Mouse (Mus musculus) kidney, embryonic 14.5 days (tissue): ENCODE measurements around the gene Ring1. TPM values are rescaled to one million over a fixed set of nuclear protein-coding genes. Genes with fewer than 3 reads are reported as not detected.

Source experiments
- ATAC-seq: fragments of 200-750 bp; cut with Nextera tagmentation; 2 replicates; pipeline ENCODE4 v1.8.0; 2017; ENCODE audit warnings: moderate number of reproducible peaks, mild to moderate bottlenecking, moderate TSS enrichment, moderate library complexity; ENCODE audit not compliant: low FRiP score, low TSS enrichment
- H3K27ac ChIP-seq: fragments of 300-500 bp; sonication (generic); 2 replicates; pipeline ENCODE4 v1.5.1; 2014; ENCODE audit warnings: low read depth, mild to moderate bottlenecking, low read length, moderate library complexity, mixed read lengths
- H3K27me3 ChIP-seq: fragments of 300-500 bp; sonication (generic); 2 replicates; pipeline ENCODE4 v1.6.1; 2014; ENCODE audit warnings: mild to moderate bottlenecking, low read length; ENCODE audit not compliant: control insufficient read depth, insufficient read depth
- H3K36me3 ChIP-seq: fragments of 300-500 bp; sonication (generic); 2 replicates; pipeline ENCODE4 v1.6.1; 2014; ENCODE audit warnings: low read length, mixed read lengths; ENCODE audit not compliant: control insufficient read depth, insufficient read depth
- H3K4me1 ChIP-seq: fragments of 300-500 bp; sonication (generic); 2 replicates; pipeline ENCODE4 v1.6.1; 2014; ENCODE audit warnings: low read length, mixed read lengths; ENCODE audit not compliant: control insufficient read depth, insufficient read depth
- H3K4me2 ChIP-seq: fragments of 300-500 bp; sonication (generic); replicated peaks from 2 replicates; pipeline ENCODE4 v1.6.1; 2014; ENCODE audit warnings: low read depth, mild to moderate bottlenecking, low read length
- H3K4me3 ChIP-seq: fragments of 300-500 bp; sonication (generic); 2 replicates; pipeline ENCODE4 v1.5.1; 2014; ENCODE audit warnings: mild to moderate bottlenecking, low read length
- H3K9ac ChIP-seq: fragments of 300-500 bp; sonication (generic); 2 replicates; pipeline ENCODE4 v1.6.1; 2014; ENCODE audit warnings: low read depth, mild to moderate bottlenecking, low read length, moderate library complexity
- H3K9me3 ChIP-seq: fragments of 300-500 bp; sonication (generic); 2 replicates; pipeline ENCODE4 v1.6.1; 2016; ENCODE audit warnings: low read length; ENCODE audit not compliant: control insufficient read depth
- WGBS: fragments of 180-500 bp; shearing (Covaris S2); extraction: QIAGEN DNeasy Blood & Tissue Kit; methylation state at CpG from one replicate; pipeline ENCODE4 v1.1.7; 2014; 5-methylcytosine and 5-hydroxymethylcytosine counted together
- microRNA counts: library from miRNA; unstranded; fragments of <30 nt; microRNA quantifications from one replicate; lab custom pipeline; 2017
- microRNA-seq: library from miRNA; unstranded; fragments of <30 nt; microRNA quantifications from one replicate; pipeline ENCODE4, GENCODE M21; 2016
- polyA plus RNA-seq: library from polyadenylated mRNA; unstranded; fragments of >200 nt; fragmentation: Nextera tagmentation; extraction: Ambion mirVana; gene quantifications from 2 replicates; pipeline ENCODE4 v1.2.1, GENCODE M21; 2014

The Ring1 gene
- polyA plus RNA-seq, 1 experiment from 2014 or later = 5.5 TPM

DNA sequence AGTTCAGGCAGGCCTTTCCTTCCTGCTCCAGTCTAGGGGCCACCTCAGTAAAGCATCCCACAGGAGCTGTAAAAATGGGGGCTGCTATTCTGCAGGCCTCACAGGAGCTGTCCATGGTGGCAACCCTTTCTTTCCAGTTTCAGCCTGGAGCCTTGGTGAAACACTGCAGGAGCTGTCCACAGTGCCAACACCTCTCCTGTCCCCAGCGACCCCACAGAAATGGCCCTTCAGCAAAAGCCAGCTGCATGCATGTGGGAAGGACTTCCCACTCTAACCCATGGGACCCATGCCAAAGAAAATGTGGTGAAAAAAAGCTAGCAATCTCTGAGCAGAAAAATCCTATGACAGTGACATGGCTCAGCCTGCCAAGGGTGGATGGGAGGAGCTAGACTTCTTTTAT is 51.8 kb downstream of the Ring1 start:
- Histone ChIP-seq H3K4me3 (no peak overlapping the region), H3K27ac (no peak overlapping the region), H3K9me3 (0 out of 2 replicates have a peak, but pooled peaks cover 2% of the 10 kb centered on the region), H3K4me2 (no peak overlapping the region), H3K9ac (no peak overlapping the region), H3K4me1 (0 out of 2 replicates have a peak, but pooled peaks cover under 1% of the 10 kb centered on the region), H3K27me3 (peaks cover 17% of the 10 kb centered on the region), H3K36me3 (no peaks in the 10 kb centered on the region)
- no peak for ATAC-seq
- WGBS = 10% methylated on average over 1 of the region's 1 CpGs

MicroRNA genes within 50 kb of the gene (microRNA counts, 519-probe panel; counts per million panel counts)
- microRNA mmu-miR-219 (lab: Ali Mortazavi, UCI) = not detected

Small RNA genes within 50 kb of the gene (microRNA-seq; reads per million reads assigned to microRNA genes)
- gene Mir219a-1 (1.1 reads per million), gene Mir219c (not detected)

Other genes starting within 250 kb of the Ring1 start
- 18.4 and 19.4 TPM in 2 replicates for gene Angptl4, start 242.8 kb downstream of the Ring1 start, polyA plus RNA-seq
- gene Kank3, start 214.2 kb downstream of the Ring1 start, polyA plus RNA-seq = 49.9 and 52.1 TPM in 2 replicates
- gene Rps28, start 200.1 kb downstream of the Ring1 start, polyA plus RNA-seq = 1,210 and 1,489 TPM in 2 replicates
- gene Ndufa7, start 200.1 kb downstream of the Ring1 start, polyA plus RNA-seq = 504 and 675 TPM in 2 replicates
- 111 and 121 TPM in 2 replicates for gene Cd320, start 181.6 kb downstream of the Ring1 start, polyA plus RNA-seq
- not detected in 2 replicates for gene Gm7029, start 150.8 kb downstream of the Ring1 start, polyA plus RNA-seq
- gene Kifc1, start 134.0 kb downstream of the Ring1 start, polyA plus RNA-seq = 6.2 and 20.8 TPM in 2 replicates
- gene Platr17, start 119.5 kb downstream of the Ring1 start, polyA plus RNA-seq = not detected in 2 replicates
- gene Daxx, start 115.3 kb downstream of the Ring1 start, polyA plus RNA-seq = 31.9 and 50.8 TPM in 2 replicates
- gene Tapbp, start 108.8 kb downstream of the Ring1 start, polyA plus RNA-seq = 17.4 and 24.6 TPM in 2 replicates
- 11.1 TPM in 2 replicates for gene Zbtb22, start 108.8 kb downstream of the Ring1 start, polyA plus RNA-seq
- 26.3 and 28.2 TPM in 2 replicates for gene Rgl2, start 95.1 kb downstream of the Ring1 start, polyA plus RNA-seq
- 169 and 211 TPM in 2 replicates for gene Pfdn6, start 84.3 kb downstream of the Ring1 start, polyA plus RNA-seq
- gene Wdr46, start 84.0 kb downstream of the Ring1 start, polyA plus RNA-seq = 26.5 and 37.8 TPM in 2 replicates
- 2.8 and 3.3 TPM in 2 replicates for gene B3galt4, start 73.2 kb downstream of the Ring1 start, polyA plus RNA-seq
- gene Vps52, start 68.9 kb downstream of the Ring1 start, polyA plus RNA-seq = 24.9 and 40.8 TPM in 2 replicates
- 2,014 and 2,736 TPM in 2 replicates for gene Rps18, start 68.7 kb downstream of the Ring1 start, polyA plus RNA-seq
- gene H2-K1, start 24.3 kb downstream of the Ring1 start, polyA plus RNA-seq = 11.2 and 18.8 TPM in 2 replicates
- gene H2-Ke6, start 3.4 kb upstream of the Ring1 start, polyA plus RNA-seq = 46.0 and 53.0 TPM in 2 replicates
- gene Slc39a7, start 7.0 kb upstream of the Ring1 start, polyA plus RNA-seq = 70.3 and 86.0 TPM in 2 replicates
- gene Rxrb, start 7.1 kb upstream of the Ring1 start, polyA plus RNA-seq = 22.2 and 28.0 TPM in 2 replicates
- gene Col11a2, start 14.8 kb upstream of the Ring1 start, polyA plus RNA-seq = 1.9 and 2.1 TPM in 2 replicates
- 0.51 and 0.76 TPM in 2 replicates for gene H2-Oa, start 67.7 kb upstream of the Ring1 start, polyA plus RNA-seq
- 16.1 and 19.3 TPM in 2 replicates for gene H2-DMa, start 94.9 kb upstream of the Ring1 start, polyA plus RNA-seq
- gene Brd2, start 98.0 kb upstream of the Ring1 start, polyA plus RNA-seq = 153 and 178 TPM in 2 replicates
- 18.5 and 21.9 TPM in 2 replicates for gene H2-DMb2, start 118.6 kb upstream of the Ring1 start, polyA plus RNA-seq
- 4.1 and 4.2 TPM in 2 replicates for gene H2-DMb1, start 128.4 kb upstream of the Ring1 start, polyA plus RNA-seq
- gene Tap1, start 162.9 kb upstream of the Ring1 start, polyA plus RNA-seq = 1.9 and 2.9 TPM in 2 replicates
- 2.1 and 3.4 TPM in 2 replicates for gene Psmb9, start 163.1 kb upstream of the Ring1 start, polyA plus RNA-seq
- 4.3 and 4.8 TPM in 2 replicates for gene Psmb8, start 173.0 kb upstream of the Ring1 start, polyA plus RNA-seq
- gene Tap2, start 178.8 kb upstream of the Ring1 start, polyA plus RNA-seq = 1.2 and 1.8 TPM in 2 replicates
- not detected in 2 replicates for gene H2-Ob, start 214.2 kb upstream of the Ring1 start, polyA plus RNA-seq
- 21.7 and 22.9 TPM in 2 replicates for gene H2-Ab1, start 233.0 kb upstream of the Ring1 start, polyA plus RNA-seq